Mouse (Mus musculus): ENCODE results near the gene Cdh18. TPM values are rescaled to one million over a fixed set of nuclear protein-coding genes. Genes with fewer than 3 reads are reported as not detected.
"Not testable (repeated sequence)": the region's sequence is repeated elsewhere in the genome, so short reads cannot be mapped to it uniquely, and the experiment has no call there.

Cdh18 gene
- polyA plus RNA-seq, 1 experiment from 2014 or later, result 0.79 TPM

DNA sequence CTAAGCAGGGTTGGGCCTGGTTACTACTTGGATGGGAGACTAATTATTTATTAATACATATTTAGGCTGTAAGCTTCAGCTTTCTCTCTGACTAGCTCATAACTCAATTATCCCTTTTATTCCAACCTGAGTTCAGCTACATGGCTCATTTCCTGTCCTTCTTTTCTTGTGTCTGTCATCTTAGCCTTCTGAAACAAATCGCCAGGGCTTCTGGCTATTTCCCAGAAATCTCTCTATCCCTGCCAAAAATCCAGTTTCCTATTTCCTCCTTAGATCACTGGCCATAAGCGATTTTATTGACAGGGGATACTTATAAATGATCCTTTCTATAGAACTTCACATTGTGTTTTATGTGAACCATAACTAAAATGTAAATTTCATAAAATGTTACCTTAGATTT, 167.6 kb downstream of the Cdh18 start:
- ATAC-seq (ENCODE audit: low FRiP score, low TSS enrichment), result no peak
- no peak overlapping the region for H3K9ac ChIP-seq (ENCODE audit: low read length)
- H3K36me3 ChIP-seq (ENCODE audit: control insufficient read depth, insufficient read depth, low read length), result no peaks in the 10 kb centered on the region
- TF ChIP-seq CTCF (IDR thresholded peaks at IDR 0.05; ENCODE audit: low read depth) (no peak), EP300 (optimal IDR thresholded peaks at IDR 0.05) (no peak)
- no peaks in the 10 kb centered on the region for H3K4me1 ChIP-seq (replicated peaks; ENCODE audit: control insufficient read depth, insufficient read depth)
- no peaks in the 10 kb centered on the region for H3K27me3 ChIP-seq (ENCODE audit: control insufficient read depth, insufficient read depth, low read length)
- no peaks in the 10 kb centered on the region for H3K9me3 ChIP-seq (ENCODE audit: control insufficient read depth, low read length)
- 67% methylated on average over 2 of the region's 2 CpGs for WGBS
- no peak overlapping the region for H3K27ac ChIP-seq (replicated peaks)
- DNase-seq (ENCODE audit: low spot score), result no peak
- no peak overlapping the region for H3K4me2 ChIP-seq (replicated peaks; ENCODE audit: low read depth)
- H3K4me3 ChIP-seq (ENCODE audit: low read depth, low read length), result no peak overlapping the region

DNA sequence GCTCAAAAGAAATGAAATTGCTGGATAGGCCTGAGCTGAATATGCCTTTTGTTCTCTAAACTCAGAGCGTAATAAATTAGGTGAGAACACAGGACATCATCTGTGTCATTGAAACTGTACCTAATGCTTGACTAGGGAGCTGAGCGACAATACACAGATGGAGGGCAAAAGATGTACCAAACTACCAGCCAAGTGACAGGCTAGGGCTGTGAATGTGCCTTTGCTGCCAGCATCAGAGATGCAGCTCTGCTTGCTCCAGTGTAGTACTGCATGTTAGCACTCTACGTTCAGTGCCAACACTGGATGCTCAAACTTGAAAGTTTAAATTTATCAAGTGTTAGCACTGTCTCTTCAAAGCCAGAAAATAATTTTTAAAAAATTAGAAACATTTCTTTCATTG, 168.9 kb downstream of the Cdh18 start:
- Histone ChIP-seq H3K4me2 (replicated peaks; ENCODE audit: low read depth) (no peak overlapping the region), H3K4me1 (replicated peaks; ENCODE audit: control insufficient read depth, insufficient read depth) (no peaks in the 10 kb centered on the region), H3K9ac (ENCODE audit: low read length) (no peak overlapping the region), H3K27ac (replicated peaks) (no peak overlapping the region), H3K4me3 (ENCODE audit: low read depth, low read length) (no peak overlapping the region), H3K36me3 (ENCODE audit: control insufficient read depth, insufficient read depth, low read length) (no peaks in the 10 kb centered on the region), H3K27me3 (ENCODE audit: control insufficient read depth, insufficient read depth, low read length) (no peaks in the 10 kb centered on the region), H3K9me3 (ENCODE audit: control insufficient read depth, low read length) (no peaks in the 10 kb centered on the region)
- WGBS, result 62% methylated on average over 3 of the region's 3 CpGs
- ATAC-seq (ENCODE audit: low FRiP score, low TSS enrichment), result no peak
- DNase-seq (ENCODE audit: low spot score), result no peak
- TF ChIP-seq CTCF (IDR thresholded peaks at IDR 0.05; ENCODE audit: low read depth) (no peak), EP300 (optimal IDR thresholded peaks at IDR 0.05) (no peak)

DNA sequence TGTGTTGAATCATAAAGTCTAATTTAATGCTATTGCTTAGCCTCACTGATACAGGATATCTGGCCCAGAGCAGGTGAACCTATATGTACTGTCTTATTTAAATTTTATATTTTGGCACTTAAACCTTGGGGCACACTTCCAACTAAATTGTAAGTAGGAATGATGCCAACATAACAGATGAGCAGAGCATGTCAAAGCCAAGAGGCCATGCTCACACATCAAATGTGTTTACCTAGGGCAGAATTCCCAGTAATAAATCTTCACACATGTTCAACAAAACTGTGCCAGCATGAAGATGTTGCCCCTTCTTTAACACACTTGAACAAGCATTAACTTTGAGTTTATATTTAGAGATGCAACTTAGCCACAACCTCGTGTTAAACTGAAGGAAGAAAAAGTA, 177.8 kb downstream of the Cdh18 start:
- DNase-seq (ENCODE audit: low spot score) (no peak), ATAC-seq (ENCODE audit: low FRiP score, low TSS enrichment) (no peak)
- H3K9ac ChIP-seq (ENCODE audit: low read length), result no peak overlapping the region
- TF ChIP-seq CTCF (IDR thresholded peaks at IDR 0.05; ENCODE audit: low read depth) (no peak), EP300 (optimal IDR thresholded peaks at IDR 0.05) (no peak)
- no peaks in the 10 kb centered on the region for H3K27me3 ChIP-seq (ENCODE audit: control insufficient read depth, insufficient read depth, low read length)
- no peak overlapping the region for H3K4me3 ChIP-seq (ENCODE audit: low read depth, low read length)
- H3K4me2 ChIP-seq (replicated peaks; ENCODE audit: low read depth), result no peak overlapping the region
- no peaks in the 10 kb centered on the region for H3K4me1 ChIP-seq (replicated peaks; ENCODE audit: control insufficient read depth, insufficient read depth)
- WGBS, result 24% methylated on average over 1 of the region's 1 CpGs
- H3K9me3 ChIP-seq (ENCODE audit: control insufficient read depth, low read length), result no peaks in the 10 kb centered on the region
- H3K36me3 ChIP-seq (ENCODE audit: control insufficient read depth, insufficient read depth, low read length), result no peaks in the 10 kb centered on the region
- H3K27ac ChIP-seq (replicated peaks), result no peak overlapping the region

DNA sequence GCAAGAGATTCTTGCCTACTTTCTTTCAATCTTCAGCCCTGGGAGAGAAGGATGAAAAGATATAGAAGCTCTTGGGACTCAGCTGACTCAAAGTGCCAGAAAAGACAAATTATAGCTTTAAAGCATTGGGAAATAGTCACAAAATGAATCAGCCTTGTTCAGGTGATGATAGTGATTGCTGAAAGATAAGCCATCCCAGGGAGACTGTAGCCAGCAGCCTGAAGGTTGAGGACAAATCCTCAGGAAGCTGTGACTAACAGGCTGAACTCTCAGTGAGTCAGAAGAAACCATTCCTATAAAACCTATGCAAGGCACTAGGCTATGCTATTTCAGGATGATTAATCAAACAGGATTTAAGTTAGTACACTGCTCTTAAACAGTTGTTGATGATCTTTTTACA, 184.2 kb downstream of the Cdh18 start:
- no peaks in the 10 kb centered on the region for H3K9me3 ChIP-seq (ENCODE audit: control insufficient read depth, low read length)
- no peaks in the 10 kb centered on the region for H3K27me3 ChIP-seq (ENCODE audit: control insufficient read depth, insufficient read depth, low read length)
- no peaks in the 10 kb centered on the region for H3K4me1 ChIP-seq (replicated peaks; ENCODE audit: control insufficient read depth, insufficient read depth)
- no peak overlapping the region for H3K27ac ChIP-seq (replicated peaks)
- no peaks in the 10 kb centered on the region for H3K36me3 ChIP-seq (ENCODE audit: control insufficient read depth, insufficient read depth, low read length)
- no peak overlapping the region for H3K4me3 ChIP-seq (ENCODE audit: low read depth, low read length)
- no peak for ATAC-seq (ENCODE audit: low FRiP score, low TSS enrichment)
- no peak overlapping the region for H3K4me2 ChIP-seq (replicated peaks; ENCODE audit: low read depth)
- TF ChIP-seq CTCF (IDR thresholded peaks at IDR 0.05; ENCODE audit: low read depth) (no peak), EP300 (optimal IDR thresholded peaks at IDR 0.05) (no peak)
- DNase-seq (ENCODE audit: low spot score), result no peak
- no peak overlapping the region for H3K9ac ChIP-seq (ENCODE audit: low read length)

DNA sequence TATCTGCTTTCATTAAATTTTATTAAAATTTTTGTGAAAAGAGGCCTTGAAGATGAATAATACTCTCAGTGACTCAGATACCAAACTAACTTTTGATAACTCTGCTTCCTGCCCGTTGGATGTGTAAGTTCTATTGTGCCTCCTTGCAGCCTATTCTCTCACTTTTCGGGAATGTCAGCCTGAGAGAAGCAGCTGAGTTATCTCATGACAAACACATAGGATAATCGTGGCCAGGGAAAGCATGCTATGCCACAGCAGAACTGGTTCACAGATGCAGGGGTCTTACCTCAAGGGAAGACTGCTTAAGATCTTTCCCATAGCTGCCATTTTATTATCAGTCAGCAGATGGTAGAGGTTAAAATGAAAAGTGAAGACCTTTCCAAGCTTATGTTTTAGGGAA, 187.3 kb downstream of the Cdh18 start:
- 50% methylated on average over 3 of the region's 3 CpGs for WGBS
- Histone ChIP-seq H3K4me3 (ENCODE audit: low read depth, low read length) (no peak overlapping the region), H3K36me3 (ENCODE audit: control insufficient read depth, insufficient read depth, low read length) (no peaks in the 10 kb centered on the region), H3K27ac (replicated peaks) (no peak overlapping the region), H3K4me2 (replicated peaks; ENCODE audit: low read depth) (no peak overlapping the region), H3K9ac (ENCODE audit: low read length) (no peak overlapping the region), H3K9me3 (ENCODE audit: control insufficient read depth, low read length) (no peaks in the 10 kb centered on the region), H3K27me3 (ENCODE audit: control insufficient read depth, insufficient read depth, low read length) (no peaks in the 10 kb centered on the region), H3K4me1 (replicated peaks; ENCODE audit: control insufficient read depth, insufficient read depth) (no peaks in the 10 kb centered on the region)
- no peak for ATAC-seq (ENCODE audit: low FRiP score, low TSS enrichment)
- TF ChIP-seq CTCF (IDR thresholded peaks at IDR 0.05; ENCODE audit: low read depth), result no peak
- no peak for TF ChIP-seq EP300 (optimal IDR thresholded peaks at IDR 0.05)
- DNase-seq (ENCODE audit: low spot score), result no peak

DNA sequence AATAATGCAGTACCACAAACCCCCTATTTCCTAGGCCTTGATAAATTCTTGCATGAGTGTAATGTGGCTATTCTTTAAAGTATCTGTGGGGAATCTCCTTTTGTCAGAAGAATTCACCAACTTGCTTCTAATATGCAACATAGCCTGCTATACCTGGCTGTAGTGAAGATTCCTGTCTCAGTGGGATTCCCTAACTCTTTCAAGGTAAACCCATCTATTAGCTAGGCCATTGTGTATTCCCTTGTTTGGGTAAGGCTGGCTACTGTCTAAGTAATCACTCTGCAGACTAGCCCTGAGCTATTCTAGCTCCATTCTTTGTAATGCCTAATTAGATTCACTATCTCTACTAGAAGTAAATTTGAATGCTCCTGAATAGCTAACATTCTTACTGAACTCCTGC, 212.4 kb downstream of the Cdh18 start:
- not testable (repeated sequence) for H3K4me3 ChIP-seq (ENCODE audit: low read depth, low read length); H3K4me1 ChIP-seq (replicated peaks; ENCODE audit: control insufficient read depth, insufficient read depth); H3K4me2 ChIP-seq (replicated peaks; ENCODE audit: low read depth); ATAC-seq (ENCODE audit: low FRiP score, low TSS enrichment); DNase-seq (ENCODE audit: low spot score); H3K27me3 ChIP-seq (ENCODE audit: control insufficient read depth, insufficient read depth, low read length); H3K9ac ChIP-seq (ENCODE audit: low read length); H3K9me3 ChIP-seq (ENCODE audit: control insufficient read depth, low read length); H3K27ac ChIP-seq (replicated peaks); H3K36me3 ChIP-seq (ENCODE audit: control insufficient read depth, insufficient read depth, low read length)

DNA sequence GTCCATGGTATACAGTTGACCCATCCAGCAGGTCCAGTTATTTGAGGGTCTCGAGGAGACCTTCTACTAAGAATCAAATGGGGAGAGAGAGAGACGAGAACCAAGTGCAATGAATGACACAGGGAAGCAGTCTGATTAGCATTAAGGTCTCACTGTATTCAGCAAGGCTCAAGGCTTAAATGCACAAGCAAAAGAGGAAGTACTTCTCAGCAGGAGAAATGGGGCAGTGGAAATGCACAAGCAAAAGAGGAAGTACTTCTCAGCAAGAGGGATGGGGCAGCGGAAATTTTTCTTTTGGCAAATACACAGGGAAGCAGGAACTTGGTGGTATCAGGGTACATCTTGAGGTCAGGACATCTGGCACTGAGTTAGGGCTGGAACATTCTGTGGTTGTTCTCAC, 217.8 kb downstream of the Cdh18 start:
- not testable (repeated sequence) for DNase-seq (ENCODE audit: low spot score)

More for the DNA sequence above, 217.8 kb downstream of the Cdh18 start:
- H3K27me3 ChIP-seq (ENCODE audit: control insufficient read depth, insufficient read depth, low read length); H3K27ac ChIP-seq (replicated peaks); H3K36me3 ChIP-seq (ENCODE audit: control insufficient read depth, insufficient read depth, low read length); H3K4me3 ChIP-seq (ENCODE audit: low read depth, low read length); H3K9me3 ChIP-seq (ENCODE audit: control insufficient read depth, low read length); H3K4me2 ChIP-seq (replicated peaks; ENCODE audit: low read depth); H3K4me1 ChIP-seq (replicated peaks; ENCODE audit: control insufficient read depth, insufficient read depth); H3K9ac ChIP-seq (ENCODE audit: low read length); ATAC-seq (ENCODE audit: low FRiP score, low TSS enrichment): not testable (repeated sequence)
- 87% methylated on average over 3 of the region's 3 CpGs for WGBS
